Mouse (Mus musculus) cerebellum, adult 8-10 months (tissue): ENCODE data around the gene Dnajc25.

Experiments
- DNase-seq: peaks from one replicate; pipeline ENCODE4 v3.0.0; 2022

Gene Dnajc25

GRCm38 (mm10) chr4:59007016-59007415 is 12.2 kb downstream of the Dnajc25 start:
- no peak for DNase-seq

- no peak for DNase-seq
Observed at GRCm38 (mm10) chr4:59007974-59008373, 13.1 kb downstream of the Dnajc25 start.

GRCm38 (mm10) chr4:59009186-59009585 is 14.3 kb downstream of the Dnajc25 start:
- no peak for DNase-seq

- no peak for DNase-seq
Observed at GRCm38 (mm10) chr4:59009696-59010095, 14.8 kb downstream of the Dnajc25 start.

- no peak for DNase-seq
Observed at GRCm38 (mm10) chr4:59011446-59011845, 16.6 kb downstream of the Dnajc25 start.

GRCm38 (mm10) chr4:59015181-59015580 is 20.3 kb downstream of the Dnajc25 start:
- DNase-seq = no peak

- DNase-seq = no peak
Observed at GRCm38 (mm10) chr4:59016922-59017321, 22.1 kb downstream of the Dnajc25 start.

- peak; percentile 12 for DNase-seq
Observed at GRCm38 (mm10) chr4:59034325-59034917, 39.6 kb downstream of the Dnajc25 start.

- DNase-seq = peak; percentile 59
Observed at GRCm38 (mm10) chr4:59034918-59035785, 40.3 kb downstream of the Dnajc25 start, which contains the start of gene Gng10. Gene Gng10 (plus strand): TSS chr4:59035088.

GRCm38 (mm10) chr4:59035786-59036350 is 41.0 kb downstream of the Dnajc25 start:
- no peak for DNase-seq

GRCm38 (mm10) chr4:59036490-59037127 is 41.7 kb downstream of the Dnajc25 start:
- peak; percentile 72 for DNase-seq

- DNase-seq = no peak
Observed at GRCm38 (mm10) chr4:59037525-59037924, 42.7 kb downstream of the Dnajc25 start.

GRCm38 (mm10) chr4:59040397-59041287 is 45.8 kb downstream of the Dnajc25 start:
- no peak for DNase-seq

GRCm38 (mm10) chr4:59043074-59043473 is 48.2 kb downstream of the Dnajc25 start:
- DNase-seq = no peak

- no peak for DNase-seq
Observed at GRCm38 (mm10) chr4:59043891-59044290, 49.0 kb downstream of the Dnajc25 start.

- no peak for DNase-seq
Observed at GRCm38 (mm10) chr4:59047222-59047621, 52.4 kb downstream of the Dnajc25 start.

GRCm38 (mm10) chr4:59051081-59051480 is 56.2 kb downstream of the Dnajc25 start:
- no peak for DNase-seq

- DNase-seq = no peak
Observed at GRCm38 (mm10) chr4:59057929-59058328, 63.1 kb downstream of the Dnajc25 start.

GRCm38 (mm10) chr4:59062526-59062925 is 67.7 kb downstream of the Dnajc25 start:
- DNase-seq = no peak

- no peak for DNase-seq
Observed at GRCm38 (mm10) chr4:59069276-59069675, 74.4 kb downstream of the Dnajc25 start.
